In genomic region chr6:121069156-121069555, GRCm38 (mm10) we compare ENCODE assay signal across 18 mouse cellular contexts.
DNase-seq lines count a peak whose midpoint lies in the region; ATAC-seq lines count a peak whose summit lies in the region.
"Had no signal": no experiment of that assay in that cellular context is flagged by ENCODE, and none has a peak within 500 bp of the region (broad histone marks: within the 10 kb centered on the region; RNA-seq: fewer than 3 reads in every experiment).

No protein-coding gene starts in this region.

- H3K9ac ChIP-seq in liver, embryonic 13.5 days, result no peak overlapping the region
- H3K9ac ChIP-seq in liver, embryonic 11.5 days (ENCODE audit: low read depth, low read length), result no peak overlapping the region
- no peak overlapping the region for H3K9ac ChIP-seq in liver, embryonic 15.5 days
- no peak overlapping the region for H3K9ac ChIP-seq in kidney, embryonic 14.5 days (ENCODE audit: low read depth, low read length)
- no peak overlapping the region for H3K9ac ChIP-seq in midbrain, embryonic 15.5 days
- H3K9ac ChIP-seq: embryonic facial prominence, embryonic 13.5 days; hindbrain, embryonic 13.5 days; intestine, embryonic 15.5 days had no signal

- H3K36me3 ChIP-seq in liver, embryonic 13.5 days, result 0 out of 2 replicates have a peak, but pooled peaks cover 7% of the 10 kb centered on the region
- H3K36me3 ChIP-seq in liver, embryonic 11.5 days (ENCODE audit: control insufficient read depth, insufficient read depth, low read length), result no peaks in the 10 kb centered on the region
- H3K36me3 ChIP-seq in liver, embryonic 15.5 days (replicated peaks), result no peaks in the 10 kb centered on the region
- H3K36me3 ChIP-seq in kidney, embryonic 14.5 days (ENCODE audit: control insufficient read depth, insufficient read depth, low read length), result no peaks in the 10 kb centered on the region
- H3K36me3 ChIP-seq in midbrain, embryonic 15.5 days (replicated peaks), result no peaks in the 10 kb centered on the region
- H3K36me3 ChIP-seq: embryonic facial prominence, embryonic 13.5 days; forebrain, embryonic 10.5 days; hindbrain, embryonic 13.5 days; intestine, embryonic 15.5 days had no signal

- DNase-seq in cerebellum, adult 11-12 months, result peak; percentile 24
- DNase-seq in cerebellum, adult 11 months, result no peak
- no peak for DNase-seq in liver, embryonic 13.5 days
- no peak for DNase-seq in liver, embryonic 11.5 days (ENCODE audit: low spot score)
- no peak for DNase-seq in layer of hippocampus, postnatal 10 days (ENCODE audit: low spot score in 2 of 2)
- DNase-seq: cerebellum, postnatal 36 days; gastrocnemius, postnatal 14 days; lung, postnatal 4 days; right cerebral cortex, postnatal 14 days had no signal

- peaks cover 93% of the 10 kb centered on the region for H3K4me1 ChIP-seq in liver, embryonic 13.5 days (replicated peaks)
- peaks cover 62% of the 10 kb centered on the region for H3K4me1 ChIP-seq in liver, embryonic 11.5 days (replicated peaks; ENCODE audit: control insufficient read depth, insufficient read depth, low read length)
- H3K4me1 ChIP-seq in liver, embryonic 15.5 days (replicated peaks), result peaks cover 84% of the 10 kb centered on the region
- H3K4me1 ChIP-seq in kidney, embryonic 14.5 days (ENCODE audit: control insufficient read depth, insufficient read depth, low read length), result peaks cover 37% of the 10 kb centered on the region
- peaks cover 37% of the 10 kb centered on the region for H3K4me1 ChIP-seq in midbrain, embryonic 15.5 days

- peak; percentile 41 for ATAC-seq in liver, embryonic 13.5 days (ENCODE audit: low read depth)
- ATAC-seq in liver, embryonic 11.5 days (replicated peaks; ENCODE audit: low FRiP score), result no peak
- ATAC-seq in liver, embryonic 15.5 days (ENCODE audit: insufficient read depth), result peak; percentile 37; the same call in 1 of the 2 replicates
- ATAC-seq in kidney, embryonic 14.5 days (ENCODE audit: low FRiP score, low TSS enrichment), result no peak
- ATAC-seq in midbrain, embryonic 15.5 days (replicated peaks), result no peak
- ATAC-seq: activated CD4-positive, CD25-positive, alpha-beta regulatory T cell, adult 4 months; intestine, embryonic 15.5 days; midbrain, embryonic 16.5 days had no signal

- WGBS in liver, embryonic 13.5 days (ENCODE audit: insufficient replicate concordance), result 43% methylated on average over 8 of the region's 8 CpGs
- 56% methylated on average over 8 of the region's 8 CpGs for WGBS in liver, embryonic 11.5 days
- WGBS in liver, embryonic 15.5 days (ENCODE audit: insufficient replicate concordance), result 50% methylated on average over 8 of the region's 8 CpGs
- 81% methylated on average over 8 of the region's 8 CpGs for WGBS in kidney, embryonic 14.5 days
- WGBS in midbrain, embryonic 15.5 days, result 86% methylated on average over 8 of the region's 8 CpGs

- H3K27me3 ChIP-seq in liver, embryonic 13.5 days, result no peaks in the 10 kb centered on the region
- H3K27me3 ChIP-seq in liver, embryonic 11.5 days (replicated peaks; ENCODE audit: control insufficient read depth, insufficient read depth, low read length), result no peaks in the 10 kb centered on the region
- no peaks in the 10 kb centered on the region for H3K27me3 ChIP-seq in liver, embryonic 15.5 days
- H3K27me3 ChIP-seq in kidney, embryonic 14.5 days (ENCODE audit: control insufficient read depth, insufficient read depth, low read length), result no peaks in the 10 kb centered on the region
- no peaks in the 10 kb centered on the region for H3K27me3 ChIP-seq in midbrain, embryonic 15.5 days (replicated peaks)
- H3K27me3 ChIP-seq: embryonic facial prominence, embryonic 13.5 days; hindbrain, embryonic 13.5 days; intestine, embryonic 15.5 days had no signal

- no peak overlapping the region for H3K4me2 ChIP-seq in liver, embryonic 13.5 days
- no peak overlapping the region for H3K4me2 ChIP-seq in liver, embryonic 11.5 days
- no peak overlapping the region for H3K4me2 ChIP-seq in liver, embryonic 15.5 days
- H3K4me2 ChIP-seq in kidney, embryonic 14.5 days (replicated peaks; ENCODE audit: low read depth, low read length), result no peak overlapping the region
- H3K4me2 ChIP-seq in midbrain, embryonic 15.5 days, result no peak overlapping the region
- H3K4me2 ChIP-seq: embryonic facial prominence, embryonic 13.5 days; hindbrain, embryonic 13.5 days; intestine, embryonic 15.5 days had no signal

- no peaks in the 10 kb centered on the region for H3K9me3 ChIP-seq in liver, embryonic 13.5 days (replicated peaks)
- no peaks in the 10 kb centered on the region for H3K9me3 ChIP-seq in liver, embryonic 11.5 days (ENCODE audit: control insufficient read depth, low read length)
- H3K9me3 ChIP-seq in liver, embryonic 15.5 days (replicated peaks), result no peaks in the 10 kb centered on the region
- H3K9me3 ChIP-seq in kidney, embryonic 14.5 days (ENCODE audit: control insufficient read depth, low read length), result no peaks in the 10 kb centered on the region
- no peaks in the 10 kb centered on the region for H3K9me3 ChIP-seq in midbrain, embryonic 15.5 days
- H3K9me3 ChIP-seq: embryonic facial prominence, embryonic 13.5 days; forebrain, embryonic 10.5 days; hindbrain, embryonic 13.5 days; intestine, embryonic 15.5 days had no signal

- peak overlapping the region; percentile 29; the same call in 1 of the 2 replicates for H3K27ac ChIP-seq in liver, embryonic 13.5 days
- H3K27ac ChIP-seq in liver, embryonic 11.5 days (ENCODE audit: low read depth, low read length), result no peak overlapping the region
- H3K27ac ChIP-seq in liver, embryonic 15.5 days (replicated peaks), result no peak overlapping the region; the same call in 1 of the 2 replicates
- no peak overlapping the region for H3K27ac ChIP-seq in kidney, embryonic 14.5 days (ENCODE audit: low read depth, low read length)
- H3K27ac ChIP-seq in midbrain, embryonic 15.5 days, result no peak overlapping the region
- H3K27ac ChIP-seq: embryonic facial prominence, embryonic 13.5 days; forebrain, embryonic 10.5 days; intestine, embryonic 15.5 days had no signal

- H3K4me3 ChIP-seq in liver, embryonic 13.5 days (replicated peaks), result no peak overlapping the region
- H3K4me3 ChIP-seq in liver, embryonic 11.5 days (ENCODE audit: low read depth, low read length), result no peak overlapping the region
- H3K4me3 ChIP-seq in liver, embryonic 15.5 days (replicated peaks), result no peak overlapping the region
- H3K4me3 ChIP-seq in kidney, embryonic 14.5 days (ENCODE audit: low read length), result no peak overlapping the region
- H3K4me3 ChIP-seq in midbrain, embryonic 15.5 days, result no peak overlapping the region
- H3K4me3 ChIP-seq: embryonic facial prominence, embryonic 13.5 days; forebrain, embryonic 10.5 days; hindbrain, embryonic 13.5 days; intestine, embryonic 15.5 days had no signal

Comparison
In these comparisons a context has a peak if more than half of its experiments do, and no peak if none do; other contexts are left out.
1. ATAC-seq: peak in liver, embryonic 13.5 days (single experiment) and liver, embryonic 15.5 days (single experiment); none in liver, embryonic 11.5 days (single experiment), kidney, embryonic 14.5 days (single experiment) and midbrain, embryonic 15.5 days (single experiment).